Mouse (Mus musculus) intestine, postnatal 0 days (tissue): ENCODE results near the gene Leng8. TPM values are rescaled to one million over a fixed set of nuclear protein-coding genes. Genes with fewer than 3 reads are reported as not detected.
A peak's percentile ranks its signal among the peaks of the same experiment; 100 is the strongest.

Experiments used
- ATAC-seq: fragments of 200-750 bp; cut with Nextera tagmentation; 2 replicates; pipeline ENCODE4 v1.8.0; 2017; ENCODE audit warnings: mild to moderate bottlenecking, moderate TSS enrichment, moderate library complexity
- H3K27ac ChIP-seq: fragments of 300-500 bp; sonication (generic); 2 replicates; pipeline ENCODE4 v1.5.1; 2014; ENCODE audit warnings: mild to moderate bottlenecking, low read depth, low read length, moderate library complexity
- H3K27me3 ChIP-seq: fragments of 300-500 bp; sonication (generic); replicated peaks from 2 replicates; pipeline ENCODE4 v1.6.1; 2014; ENCODE audit warnings: low read length, mixed read lengths; ENCODE audit not compliant: control insufficient read depth, insufficient read depth
- H3K36me3 ChIP-seq: fragments of 300-500 bp; sonication (generic); 2 replicates; pipeline ENCODE4 v1.6.1; 2014; ENCODE audit warnings: mild to moderate bottlenecking, moderate library complexity; ENCODE audit not compliant: control insufficient read depth, insufficient read depth
- H3K4me1 ChIP-seq: fragments of 300-500 bp; sonication (generic); replicated peaks from 2 replicates; pipeline ENCODE4 v1.6.1; 2014; ENCODE audit warnings: antibody characterized with exemption, low read length, mixed read lengths; ENCODE audit not compliant: control insufficient read depth, insufficient read depth
- H3K4me2 ChIP-seq: fragments of 300-500 bp; sonication (generic); replicated peaks from 2 replicates; pipeline ENCODE4 v1.6.1; 2014; ENCODE audit warnings: low read depth, mild to moderate bottlenecking, moderate library complexity
- H3K4me3 ChIP-seq: fragments of 300-500 bp; sonication (generic); 2 replicates; pipeline ENCODE4 v1.5.1; 2014; ENCODE audit warnings: low read depth, low read length
- H3K9ac ChIP-seq: fragments of 300-500 bp; sonication (generic); 2 replicates; pipeline ENCODE4 v1.6.1; 2014; ENCODE audit warnings: mild to moderate bottlenecking, low read depth, low read length
- H3K9me3 ChIP-seq: fragments of 300-500 bp; sonication (generic); 2 replicates; pipeline ENCODE4 v1.6.1; 2016; ENCODE audit warnings: mixed run types; ENCODE audit not compliant: control insufficient read depth
- CTCF ChIP-seq: sonication (generic); IDR thresholded peaks from 2 replicates; pipeline ENCODE4 v1.5.1; 2016; ENCODE audit warnings: low read depth, mild to moderate bottlenecking, control low read depth, antibody characterized with exemption, moderate library complexity
- WGBS: fragments of 180-500 bp; shearing (Covaris S2); extraction: QIAGEN DNeasy Blood & Tissue Kit; methylation state at CpG from one replicate; pipeline ENCODE4 v1.1.7; 2014; 5-methylcytosine and 5-hydroxymethylcytosine counted together
- polyA plus RNA-seq: library from polyadenylated mRNA; unstranded; fragments of >200 nt; fragmentation: Nextera tagmentation; extraction: Ambion mirVana; gene quantifications from 2 replicates; pipeline ENCODE4 v1.2.1, GENCODE M21; 2015

Gene Leng8
- polyA plus RNA-seq, 1 experiment from 2014 or later = 13.8 TPM

- no peak overlapping the region for H3K27ac ChIP-seq
- no peak overlapping the region for H3K9ac ChIP-seq
- TF ChIP-seq CTCF = peak; percentile 46
- H3K4me2 ChIP-seq = no peak overlapping the region
- H3K4me1 ChIP-seq = no peaks in the 10 kb centered on the region
- no peak for ATAC-seq
- WGBS = 44% methylated on average over 3 of the region's 3 CpGs
- no peaks in the 10 kb centered on the region for H3K27me3 ChIP-seq
- H3K36me3 ChIP-seq = no peaks in the 10 kb centered on the region
- no peak overlapping the region for H3K4me3 ChIP-seq
- H3K9me3 ChIP-seq = no peaks in the 10 kb centered on the region
Measured at GRCm38 (mm10) chr7:4178438-4178837, 41.6 kb downstream of the Leng8 start.

Other genes with a start within 250 kb of the Leng8 start
- not detected in 2 replicates for gene Gm14548, start 238.9 kb upstream of the Leng8 start, polyA plus RNA-seq
- gene Lilra6, start 221.5 kb upstream of the Leng8 start, polyA plus RNA-seq = not detected in 2 replicates
- gene Lair1, start 73.8 kb upstream of the Leng8 start, polyA plus RNA-seq = 3.5 and 3.7 TPM in 2 replicates
- gene Ttyh1, start 17.6 kb upstream of the Leng8 start, polyA plus RNA-seq = 2.6 and 3.7 TPM in 2 replicates
- gene Leng9, start 13.3 kb downstream of the Leng8 start, polyA plus RNA-seq = 14.1 and 16.0 TPM in 2 replicates
- 120 and 126 TPM in 2 replicates for gene Cdc42ep5, start 27.8 kb downstream of the Leng8 start, polyA plus RNA-seq
- gene Lilra5, start 100.7 kb downstream of the Leng8 start, polyA plus RNA-seq = 0.37 and 0.47 TPM in 2 replicates
- not detected in 2 replicates for gene Ncr1, start 200.7 kb downstream of the Leng8 start, polyA plus RNA-seq